Mouse (Mus musculus) forebrain, embryonic 13.5 days (tissue): Measurements from ENCODE around the gene Folr1. TPM values are rescaled to one million over a fixed set of nuclear protein-coding genes. Genes with fewer than 3 reads are reported as not detected.

ENCODE experiments used
- ATAC-seq: fragments of 200-750 bp; cut with Nextera tagmentation; 2 replicates; pipeline ENCODE4 v1.8.0; 2017
- H3K27ac ChIP-seq: fragments of 300-500 bp; sonication (generic); 2 replicates; pipeline ENCODE4 v1.5.1; 2015; ENCODE audit warnings: inconsistent platforms, mild to moderate bottlenecking, moderate library complexity
- H3K27me3 ChIP-seq: fragments of 300-500 bp; sonication (generic); 2 replicates; pipeline ENCODE4 v1.6.1; 2015; ENCODE audit warnings: mild to moderate bottlenecking, inconsistent platforms
- H3K36me3 ChIP-seq: fragments of 300-500 bp; sonication (generic); 2 replicates; pipeline ENCODE4 v1.6.1; 2015; ENCODE audit warnings: mild to moderate bottlenecking, inconsistent platforms; ENCODE audit not compliant: poor library complexity, severe bottlenecking
- H3K4me1 ChIP-seq: fragments of 300-500 bp; sonication (generic); 2 replicates; pipeline ENCODE4 v1.6.1; 2015; ENCODE audit warnings: inconsistent platforms
- H3K4me2 ChIP-seq: fragments of 300-500 bp; sonication (generic); 2 replicates; pipeline ENCODE4 v1.6.1; 2015; ENCODE audit warnings: inconsistent platforms, mild to moderate bottlenecking, moderate library complexity
- H3K4me3 ChIP-seq: fragments of 300-500 bp; sonication (generic); 2 replicates; pipeline ENCODE4 v1.5.1; 2015; ENCODE audit warnings: mild to moderate bottlenecking, inconsistent platforms
- H3K9ac ChIP-seq: fragments of 300-500 bp; sonication (generic); 2 replicates; pipeline ENCODE4 v1.6.1; 2015; ENCODE audit warnings: mild to moderate bottlenecking, inconsistent platforms
- H3K9me3 ChIP-seq: fragments of 300-500 bp; sonication (generic); replicated peaks from 2 replicates; pipeline ENCODE4 v1.6.1; 2016; ENCODE audit warnings: inconsistent platforms
- WGBS: fragments of 180-500 bp; shearing (Covaris S2); methylation state at CpG from one replicate; pipeline ENCODE4 v1.1.7; 2015; 5-methylcytosine and 5-hydroxymethylcytosine counted together
- polyA plus RNA-seq: library from polyadenylated mRNA; unstranded; fragments of >200 nt; fragmentation: Nextera tagmentation; extraction: Ambion mirVana; gene quantifications from 2 replicates; pipeline ENCODE4 v1.2.1, GENCODE M21; 2015

Gene Folr1
- polyA plus RNA-seq, 1 experiment from 2014 or later = 8.6 TPM

- Histone ChIP-seq H3K36me3 (no peaks in the 10 kb centered on the region), H3K9me3 (no peaks in the 10 kb centered on the region), H3K9ac (no peak overlapping the region), H3K4me1 (0 out of 2 replicates have a peak, but pooled peaks cover 2% of the 10 kb centered on the region), H3K27me3 (no peaks in the 10 kb centered on the region), H3K4me2 (no peak overlapping the region), H3K4me3 (no peak overlapping the region), H3K27ac (no peak overlapping the region)
- 97% methylated on average over 4 of the region's 4 CpGs for WGBS
- no peak for ATAC-seq
Observed at GRCm38 (mm10) chr7:101867482-101867881, 3.1 kb downstream of the Folr1 start.

DNA sequence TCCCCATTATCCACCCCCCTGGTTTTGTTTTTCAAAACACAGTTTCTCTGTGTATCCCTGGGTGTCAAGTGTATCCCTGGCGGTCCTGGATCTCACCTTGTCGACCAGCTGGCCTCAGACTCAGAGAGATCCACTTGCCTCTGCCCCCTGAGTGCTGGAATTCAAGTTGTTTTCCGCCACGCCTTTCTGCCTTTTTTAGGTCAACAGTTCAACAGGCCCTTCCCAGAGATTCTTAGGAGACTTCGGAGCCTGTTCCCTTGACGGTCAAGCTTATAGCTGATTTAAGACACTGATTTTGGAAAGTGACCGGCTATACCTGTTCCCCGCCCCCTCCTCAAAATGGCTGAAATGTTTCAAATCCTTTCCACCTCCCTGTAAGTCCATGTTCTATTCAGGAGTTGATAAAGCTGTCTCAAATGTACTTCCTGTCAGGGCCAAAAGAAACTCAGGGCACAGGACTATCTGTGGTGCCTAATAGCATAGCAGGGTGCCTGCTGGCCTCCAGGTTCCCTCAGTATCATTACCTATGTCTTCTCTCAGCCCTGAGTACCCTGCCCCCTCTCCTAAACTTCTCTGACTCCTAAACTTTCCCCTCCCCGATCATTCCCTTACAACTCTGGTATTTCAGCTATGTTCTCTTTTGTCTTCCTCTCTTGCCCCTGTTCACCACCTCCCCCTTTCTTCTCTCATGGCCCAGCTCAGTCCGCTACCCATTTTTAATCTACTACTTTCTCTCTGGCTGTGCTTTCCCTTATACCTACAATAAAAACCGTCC lies 3.9 kb downstream of the Folr1 start:
- no peaks in the 10 kb centered on the region for H3K27me3 ChIP-seq
- no peaks in the 10 kb centered on the region for H3K36me3 ChIP-seq
- WGBS = 77% methylated on average over 11 of the region's 11 CpGs

DNA sequence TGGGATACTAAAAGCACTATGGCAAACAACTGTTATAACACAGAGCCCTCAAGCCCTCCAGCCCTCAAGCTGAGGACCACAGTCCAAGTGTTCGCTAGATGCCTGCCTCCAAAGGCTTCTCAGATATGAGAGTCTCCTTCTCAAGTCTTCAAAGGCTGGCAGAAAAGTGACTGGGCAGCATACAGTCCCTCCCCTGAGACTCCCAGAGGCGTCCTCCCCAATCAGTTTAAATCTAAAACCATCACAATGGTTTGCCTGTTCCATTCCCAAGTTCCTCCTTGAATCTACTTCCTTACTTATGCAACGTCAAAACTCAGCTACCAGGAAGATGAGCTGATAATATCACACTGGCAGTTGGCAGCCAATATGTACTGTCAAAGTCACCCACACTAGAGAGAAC lies 7.2 kb downstream of the Folr1 start, which contains the start of gene Anapc15:
TSS of gene Anapc15 (plus strand) at position 301 of the 400 bp plus-strand sequence.
- no peak for ATAC-seq
- no peaks in the 10 kb centered on the region for H3K36me3 ChIP-seq

More for the DNA sequence above, 3.9 kb downstream of the Folr1 start:
- H3K9me3 ChIP-seq = no peaks in the 10 kb centered on the region
- H3K4me2 ChIP-seq = no peak overlapping the region
- H3K4me3 ChIP-seq = no peak overlapping the region
- no peak overlapping the region for H3K27ac ChIP-seq
- no peak overlapping the region for H3K9ac ChIP-seq
- 0 out of 2 replicates have a peak, but pooled peaks cover 2% of the 10 kb centered on the region for H3K4me1 ChIP-seq
- no peak for ATAC-seq

DNA sequence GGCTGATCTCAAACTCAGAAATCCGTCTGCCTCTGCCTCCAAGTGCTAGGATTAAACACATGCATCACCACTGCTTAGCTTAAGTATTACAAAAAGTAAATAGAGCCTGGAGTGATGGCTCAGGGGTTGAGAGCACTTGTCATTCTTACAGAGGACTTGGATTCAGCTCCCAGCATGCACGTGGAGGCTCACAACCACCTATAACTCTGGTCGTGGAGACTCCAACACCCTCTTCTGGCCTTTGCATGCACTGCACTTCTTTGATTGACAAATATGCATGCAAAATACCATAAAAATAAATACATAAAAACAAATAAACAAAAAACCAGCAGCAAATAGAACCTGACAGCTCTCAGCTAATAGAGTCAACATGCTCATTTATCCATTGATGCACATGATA lies 8.3 kb downstream of the Folr1 start:
- Histone ChIP-seq H3K27me3 (no peaks in the 10 kb centered on the region), H3K27ac (no peak overlapping the region), H3K36me3 (no peaks in the 10 kb centered on the region), H3K4me2 (no peak overlapping the region), H3K4me3 (no peak overlapping the region), H3K9me3 (no peaks in the 10 kb centered on the region), H3K4me1 (no peaks in the 10 kb centered on the region), H3K9ac (no peak overlapping the region)
- ATAC-seq = no peak
- 70% methylated on average over 3 of the region's 3 CpGs for WGBS

More for the DNA sequence above, 7.2 kb downstream of the Folr1 start, which contains the start of gene Anapc15:
- Histone ChIP-seq H3K9ac (no peak within 1 kb of the TSS), H3K27ac (no peak within 1 kb of the TSS), H3K4me1 (no peaks in the 10 kb centered on the region), H3K27me3 (no peaks in the 10 kb centered on the region), H3K4me3 (no peak within 1 kb of the TSS), H3K9me3 (no peaks in the 10 kb centered on the region), H3K4me2 (no peak within 1 kb of the TSS)
- 84% methylated on average over 3 of the region's 3 CpGs for WGBS

DNA sequence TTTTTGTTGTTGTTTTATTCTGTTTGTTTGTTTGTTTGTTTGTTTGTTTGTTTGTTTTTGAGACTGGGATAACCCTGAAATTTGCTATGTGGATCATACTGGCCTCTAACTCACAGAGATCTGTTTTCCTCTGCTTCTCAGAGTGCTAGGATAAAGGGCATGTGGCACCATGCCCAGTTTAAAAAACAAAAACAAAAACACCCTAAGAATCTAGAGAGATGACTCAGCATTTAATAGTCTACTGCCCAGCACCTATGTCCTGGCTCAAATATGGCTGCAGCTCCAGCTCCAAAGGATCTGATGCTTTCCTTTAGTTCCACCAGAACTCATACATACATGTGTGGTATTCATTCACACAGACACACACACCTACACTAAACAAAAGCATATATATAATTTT lies 9.6 kb downstream of the Folr1 start:
- Histone ChIP-seq H3K4me2 (no peak overlapping the region), H3K36me3 (no peaks in the 10 kb centered on the region), H3K4me3 (no peak overlapping the region), H3K27ac (no peak overlapping the region), H3K4me1 (no peaks in the 10 kb centered on the region), H3K9me3 (no peaks in the 10 kb centered on the region), H3K9ac (no peak overlapping the region), H3K27me3 (no peaks in the 10 kb centered on the region)
- ATAC-seq = no peak

DNA sequence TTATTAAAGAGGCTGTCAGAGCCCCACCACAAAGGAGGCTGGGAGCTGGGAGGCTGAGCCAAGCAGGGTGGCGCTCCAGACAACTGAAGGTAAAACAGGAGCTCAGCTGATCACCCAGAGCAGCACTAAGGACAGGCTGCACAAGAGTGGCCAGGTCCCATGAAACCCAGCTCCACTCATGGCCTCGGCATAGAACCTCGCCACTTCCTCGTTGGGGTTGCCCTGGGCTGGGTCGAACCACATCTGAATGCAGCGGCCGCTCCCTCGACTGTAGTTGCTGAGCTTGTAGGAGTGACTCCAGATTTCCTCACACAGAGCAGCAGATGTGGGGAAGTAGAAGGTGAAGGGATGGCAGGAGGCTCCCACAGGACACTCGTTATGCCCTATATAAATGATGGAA lies 12.2 kb downstream of the Folr1 start:
- 82% methylated on average over 9 of the region's 9 CpGs for WGBS
- Histone ChIP-seq H3K27me3 (no peaks in the 10 kb centered on the region), H3K27ac (no peak overlapping the region), H3K9ac (no peak overlapping the region), H3K9me3 (no peaks in the 10 kb centered on the region), H3K4me1 (no peaks in the 10 kb centered on the region), H3K4me3 (no peak overlapping the region), H3K36me3 (no peaks in the 10 kb centered on the region), H3K4me2 (no peak overlapping the region)
- no peak for ATAC-seq

- H3K27ac ChIP-seq = no peak within 1 kb of the TSS
- ATAC-seq = no peak
- H3K4me3 ChIP-seq = no peak within 1 kb of the TSS
- 92% methylated on average over 4 of the region's 4 CpGs for WGBS
- H3K9ac ChIP-seq = no peak within 1 kb of the TSS
- H3K4me2 ChIP-seq = no peak within 1 kb of the TSS
- H3K27me3 ChIP-seq = no peaks in the 10 kb centered on the region
- H3K36me3 ChIP-seq = no peaks in the 10 kb centered on the region
- no peaks in the 10 kb centered on the region for H3K9me3 ChIP-seq
- no peaks in the 10 kb centered on the region for H3K4me1 ChIP-seq
Observed at GRCm38 (mm10) chr7:101857094-101857493, 13.5 kb downstream of the Folr1 start, which contains the start of gene Folr2. Gene Folr2 (minus strand): TSS chr7:101857194.

GRCm38 (mm10) chr7:101853816-101854215 lies 16.8 kb downstream of the Folr1 start:
- no peak overlapping the region for H3K27ac ChIP-seq
- no peak overlapping the region for H3K4me3 ChIP-seq
- H3K36me3 ChIP-seq = no peaks in the 10 kb centered on the region
- no peaks in the 10 kb centered on the region for H3K4me1 ChIP-seq
- no peaks in the 10 kb centered on the region for H3K27me3 ChIP-seq
- H3K9ac ChIP-seq = no peak overlapping the region
- no peak for ATAC-seq
- H3K4me2 ChIP-seq = no peak overlapping the region
- H3K9me3 ChIP-seq = no peaks in the 10 kb centered on the region
- 81% methylated on average over 2 of the region's 2 CpGs for WGBS

GRCm38 (mm10) chr7:101852846-101853245 lies 17.7 kb downstream of the Folr1 start:
- Histone ChIP-seq H3K9me3 (no peaks in the 10 kb centered on the region), H3K4me2 (no peak overlapping the region), H3K27me3 (no peaks in the 10 kb centered on the region), H3K27ac (no peak overlapping the region), H3K4me3 (no peak overlapping the region), H3K36me3 (no peaks in the 10 kb centered on the region), H3K9ac (no peak overlapping the region), H3K4me1 (no peaks in the 10 kb centered on the region)
- WGBS = 87% methylated on average over 6 of the region's 6 CpGs
- ATAC-seq = no peak

DNA sequence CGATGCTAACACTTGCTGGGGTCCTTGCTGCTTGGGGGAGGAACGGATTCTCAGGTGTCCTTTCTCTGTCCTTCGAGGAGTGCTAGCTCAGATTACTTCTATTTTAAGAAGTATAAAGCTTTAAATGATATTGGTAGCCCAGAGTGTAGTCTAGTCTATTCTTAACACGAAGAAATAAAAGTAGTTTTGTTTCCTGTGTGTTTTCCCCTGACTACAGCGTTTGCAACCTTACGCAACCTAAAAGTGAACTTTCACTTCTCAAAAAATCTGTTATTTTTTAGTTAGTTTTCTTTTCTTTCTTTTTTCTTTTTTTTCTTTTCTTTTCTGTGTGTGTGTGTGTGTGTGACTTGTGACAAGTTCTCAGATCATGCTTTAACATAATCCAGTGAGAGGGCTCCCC lies 18.9 kb downstream of the Folr1 start:
- H3K9me3 ChIP-seq = no peaks in the 10 kb centered on the region
- no peaks in the 10 kb centered on the region for H3K27me3 ChIP-seq
- no peak overlapping the region for H3K4me3 ChIP-seq
- no peaks in the 10 kb centered on the region for H3K4me1 ChIP-seq
- ATAC-seq = no peak
- no peak overlapping the region for H3K9ac ChIP-seq
- WGBS = 86% methylated on average over 6 of the region's 6 CpGs
- no peak overlapping the region for H3K4me2 ChIP-seq
- H3K27ac ChIP-seq = no peak overlapping the region
- H3K36me3 ChIP-seq = no peaks in the 10 kb centered on the region

DNA sequence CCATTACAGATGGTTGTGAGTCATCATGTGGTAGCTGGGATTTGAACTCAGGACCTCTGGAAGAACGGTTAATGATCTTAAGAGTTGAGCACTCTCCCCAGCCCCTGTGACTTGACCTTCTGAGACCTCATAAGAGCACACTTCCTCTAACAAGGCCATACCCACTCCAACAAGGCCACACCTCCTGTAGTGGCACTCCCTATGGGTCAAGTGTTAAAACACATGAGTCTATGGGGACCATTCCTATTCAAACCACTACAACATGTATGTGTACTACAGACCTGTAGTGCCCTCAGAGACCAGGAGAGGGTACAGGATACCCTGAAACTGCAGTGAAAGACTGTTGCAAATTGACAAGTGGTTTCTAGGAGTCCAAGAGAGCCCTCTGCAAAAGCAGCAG lies 22.7 kb downstream of the Folr1 start:
- H3K4me1 ChIP-seq = no peaks in the 10 kb centered on the region
- no peaks in the 10 kb centered on the region for H3K9me3 ChIP-seq
- H3K27ac ChIP-seq = no peak overlapping the region
- no peak overlapping the region for H3K9ac ChIP-seq
- H3K4me2 ChIP-seq = no peak overlapping the region
- H3K36me3 ChIP-seq = no peaks in the 10 kb centered on the region
- no peaks in the 10 kb centered on the region for H3K27me3 ChIP-seq
- no peak overlapping the region for H3K4me3 ChIP-seq
- 87% methylated on average over 1 of the region's 1 CpGs for WGBS
- ATAC-seq = no peak

GRCm38 (mm10) chr7:101844186-101844585 lies 26.4 kb downstream of the Folr1 start:
- H3K36me3 ChIP-seq = no peaks in the 10 kb centered on the region
- H3K27ac ChIP-seq = no peak overlapping the region
- no peaks in the 10 kb centered on the region for H3K4me1 ChIP-seq
- 83% methylated on average over 6 of the region's 6 CpGs for WGBS
- ATAC-seq = no peak
- H3K9ac ChIP-seq = no peak overlapping the region
- no peaks in the 10 kb centered on the region for H3K9me3 ChIP-seq
- no peaks in the 10 kb centered on the region for H3K27me3 ChIP-seq
- H3K4me2 ChIP-seq = no peak overlapping the region
- no peak overlapping the region for H3K4me3 ChIP-seq
